Mouse (Mus musculus): ENCODE data around the gene Arhgap17.
A peak's percentile ranks its signal among the peaks of the same experiment; 100 is the strongest.

Gene Arhgap17

GRCm38 (mm10) chr7:123287903-123288302 lies 81.8 kb downstream of the Arhgap17 start:
- DNase-seq (ENCODE audit: low spot score in 2 of 2), result no peak

- no peak for DNase-seq (ENCODE audit: low spot score in 2 of 2)
Measured at GRCm38 (mm10) chr7:123285896-123286295, 83.8 kb downstream of the Arhgap17 start.

- DNase-seq (ENCODE audit: low spot score in 2 of 2), result no peak
Measured at GRCm38 (mm10) chr7:123283826-123284225, 85.9 kb downstream of the Arhgap17 start.

- no peak for DNase-seq (ENCODE audit: low spot score in 2 of 2)
Measured at GRCm38 (mm10) chr7:123279797-123280196, 89.9 kb downstream of the Arhgap17 start.

GRCm38 (mm10) chr7:123276568-123276967 lies 93.1 kb downstream of the Arhgap17 start:
- DNase-seq (ENCODE audit: low spot score in 2 of 2), result no peak

- no peak for DNase-seq (ENCODE audit: low spot score in 2 of 2)
Measured at GRCm38 (mm10) chr7:123273056-123273455, 96.7 kb downstream of the Arhgap17 start.

GRCm38 (mm10) chr7:123258103-123258502 lies 111.6 kb downstream of the Arhgap17 start:
- no peak for DNase-seq (ENCODE audit: low spot score in 2 of 2)

- no peak for DNase-seq (ENCODE audit: low spot score in 2 of 2)
Measured at GRCm38 (mm10) chr7:123254196-123254970, 115.3 kb downstream of the Arhgap17 start.

- DNase-seq (ENCODE audit: low spot score in 2 of 2), result no peak
Measured at GRCm38 (mm10) chr7:123253396-123253795, 116.3 kb downstream of the Arhgap17 start.

GRCm38 (mm10) chr7:123251343-123251742 lies 118.4 kb downstream of the Arhgap17 start:
- DNase-seq (ENCODE audit: low spot score in 2 of 2), result no peak

- no peak for DNase-seq (ENCODE audit: low spot score in 2 of 2)
Measured at GRCm38 (mm10) chr7:123248166-123248565, 121.5 kb downstream of the Arhgap17 start.

- no peak for DNase-seq (ENCODE audit: low spot score in 2 of 2)
Measured at GRCm38 (mm10) chr7:123246504-123247084, 123.1 kb downstream of the Arhgap17 start.

GRCm38 (mm10) chr7:123244833-123245232 lies 124.9 kb downstream of the Arhgap17 start:
- DNase-seq (ENCODE audit: low spot score in 2 of 2), result no peak

- no peak for DNase-seq (ENCODE audit: low spot score in 2 of 2)
Measured at GRCm38 (mm10) chr7:123242241-123242640, 127.5 kb downstream of the Arhgap17 start.

GRCm38 (mm10) chr7:123240064-123240463 lies 129.7 kb downstream of the Arhgap17 start:
- DNase-seq (ENCODE audit: low spot score in 2 of 2), result no peak

- DNase-seq (ENCODE audit: low spot score in 2 of 2), result no peak
Measured at GRCm38 (mm10) chr7:123238621-123239020, 131.1 kb downstream of the Arhgap17 start.

GRCm38 (mm10) chr7:123235449-123235848 lies 134.3 kb downstream of the Arhgap17 start:
- DNase-seq (ENCODE audit: low spot score in 2 of 2), result peak in 1 of 2 experiments; percentile 68
